Mouse (Mus musculus): Measurements from ENCODE around the gene Zfyve1.

Zfyve1 gene

GRCm38 (mm10) chr12:83580283-83580682, 16.7 kb downstream of the Zfyve1 start:
- no peak for DNase-seq (ENCODE audit: low read depth, low spot score)

GRCm38 (mm10) chr12:83578896-83579569, 18.0 kb downstream of the Zfyve1 start:
- DNase-seq (ENCODE audit: low read depth, low spot score): peak; percentile 76

- DNase-seq (ENCODE audit: low read depth, low spot score): no peak
Observed at GRCm38 (mm10) chr12:83578356-83578755, 18.7 kb downstream of the Zfyve1 start.

- no peak for DNase-seq (ENCODE audit: low read depth, low spot score)
Observed at GRCm38 (mm10) chr12:83577445-83577844, 19.6 kb downstream of the Zfyve1 start.

GRCm38 (mm10) chr12:83572717-83573116, 24.3 kb downstream of the Zfyve1 start:
- no peak for DNase-seq (ENCODE audit: low read depth, low spot score)

GRCm38 (mm10) chr12:83569866-83570265, 27.2 kb downstream of the Zfyve1 start:
- no peak for DNase-seq (ENCODE audit: low read depth, low spot score)

- no peak for DNase-seq (ENCODE audit: low read depth, low spot score)
Observed at GRCm38 (mm10) chr12:83562589-83562988, 34.4 kb downstream of the Zfyve1 start.

- no peak for DNase-seq (ENCODE audit: low read depth, low spot score)
Observed at GRCm38 (mm10) chr12:83560189-83560588, 36.8 kb downstream of the Zfyve1 start.

- DNase-seq (ENCODE audit: low read depth, low spot score): no peak
Observed at GRCm38 (mm10) chr12:83558496-83558895, 38.5 kb downstream of the Zfyve1 start.

- no peak for DNase-seq (ENCODE audit: low read depth, low spot score)
Observed at GRCm38 (mm10) chr12:83555605-83556004, 41.4 kb downstream of the Zfyve1 start.

- no peak for DNase-seq (ENCODE audit: low read depth, low spot score)
Observed at GRCm38 (mm10) chr12:83553816-83554215, 43.2 kb downstream of the Zfyve1 start.

GRCm38 (mm10) chr12:83551305-83551704, 45.7 kb downstream of the Zfyve1 start:
- no peak for DNase-seq (ENCODE audit: low read depth, low spot score)

- DNase-seq (ENCODE audit: low read depth, low spot score): no peak
Observed at GRCm38 (mm10) chr12:83544791-83545190, 52.2 kb downstream of the Zfyve1 start.

- DNase-seq (ENCODE audit: low read depth, low spot score): no peak
Observed at GRCm38 (mm10) chr12:83543997-83544396, 53.0 kb downstream of the Zfyve1 start.

- no peak for DNase-seq (ENCODE audit: low read depth, low spot score)
Observed at GRCm38 (mm10) chr12:83536039-83536438, 61.0 kb downstream of the Zfyve1 start.

- DNase-seq (ENCODE audit: low read depth, low spot score): no peak
Observed at GRCm38 (mm10) chr12:83535428-83535827, 61.6 kb downstream of the Zfyve1 start.

- no peak for DNase-seq (ENCODE audit: low read depth, low spot score)
Observed at GRCm38 (mm10) chr12:83534190-83534589, 62.8 kb downstream of the Zfyve1 start.

- DNase-seq (ENCODE audit: low read depth, low spot score): no peak
Observed at GRCm38 (mm10) chr12:83532966-83533365, 64.1 kb downstream of the Zfyve1 start.

- DNase-seq (ENCODE audit: low read depth, low spot score): no peak
Observed at GRCm38 (mm10) chr12:83531992-83532391, 65.0 kb downstream of the Zfyve1 start.

GRCm38 (mm10) chr12:83528665-83529064, 68.4 kb downstream of the Zfyve1 start:
- no peak for DNase-seq (ENCODE audit: low read depth, low spot score)

GRCm38 (mm10) chr12:83527816-83528215, 69.2 kb downstream of the Zfyve1 start:
- no peak for DNase-seq (ENCODE audit: low read depth, low spot score)

- DNase-seq (ENCODE audit: low read depth, low spot score): no peak
Observed at GRCm38 (mm10) chr12:83525822-83526544, 71.0 kb downstream of the Zfyve1 start.

GRCm38 (mm10) chr12:83524329-83524728, 72.7 kb downstream of the Zfyve1 start:
- DNase-seq (ENCODE audit: low read depth, low spot score): no peak

Data from c-Kit-negative CD71-positive TER-119-positive erythroid progenitor cells, embryonic 14.5 days (primary cell).